ENCODE assay signal across 16 mouse cellular contexts in the genomic region with DNA sequence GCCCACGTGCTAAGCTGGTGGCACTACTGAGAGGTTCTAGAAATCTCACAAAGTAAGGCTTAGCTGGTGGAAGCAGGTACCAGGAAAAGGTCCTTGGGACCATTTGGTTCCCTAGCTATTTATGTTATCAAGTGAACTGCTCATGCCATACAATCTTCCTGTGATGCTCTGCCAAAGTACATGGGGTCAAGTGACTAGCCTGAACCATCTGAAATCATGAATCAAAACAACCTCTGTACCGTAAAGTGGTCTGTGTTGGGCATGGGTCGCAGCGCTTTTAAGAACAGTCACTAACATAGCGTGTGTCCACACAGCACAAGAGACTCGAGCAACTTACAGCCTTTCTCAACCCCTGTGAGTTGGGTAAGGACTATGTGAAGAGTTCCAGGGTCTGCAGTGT.
"Had no signal": no experiment of that assay in that cellular context is flagged by ENCODE, and none has a peak within 500 bp of the region (broad histone marks: within the 10 kb centered on the region; RNA-seq: fewer than 3 reads in every experiment).

No protein-coding gene starts in this region.

- H3K9ac ChIP-seq: intestine, embryonic 15.5 days; liver, embryonic 13.5 days; liver, postnatal 0 days; lung, embryonic 15.5 days had no signal

- H3K27ac ChIP-seq: intestine, embryonic 15.5 days; liver, embryonic 13.5 days; lung, embryonic 15.5 days; macrophage had no signal

- ATAC-seq: intestine, embryonic 15.5 days; liver, postnatal 0 days had no signal

- DNase-seq: kidney, adult 18-20 months; kidney, postnatal 14 days; layer of hippocampus, postnatal 36 days; left cerebral cortex, postnatal 4 days; liver, embryonic 13.5 days; liver, postnatal 0 days; lung, postnatal 14 days; right cerebral cortex, adult 18-20 months; right cerebral cortex, postnatal 25 days; thymus, postnatal 36 days had no signal

- H3K4me1 ChIP-seq: lung, embryonic 15.5 days had no signal

- H3K4me2 ChIP-seq: intestine, embryonic 15.5 days; liver, embryonic 13.5 days; lung, embryonic 15.5 days had no signal

- H3K9me3 ChIP-seq: intestine, embryonic 15.5 days; kidney, embryonic 15.5 days; liver, embryonic 13.5 days; lung, embryonic 15.5 days; megakaryocyte, embryonic 14.5 days had no signal

- H3K27me3 ChIP-seq: intestine, embryonic 15.5 days; kidney, embryonic 15.5 days; liver, embryonic 13.5 days; lung, embryonic 15.5 days; megakaryocyte, embryonic 14.5 days had no signal

- H3K4me3 ChIP-seq: intestine, embryonic 15.5 days; kidney, embryonic 15.5 days; liver, embryonic 13.5 days; lung, embryonic 15.5 days; megakaryocyte, embryonic 14.5 days; myocyte had no signal
